Mouse (Mus musculus): ENCODE results near the gene Gm10762. TPM values are rescaled to one million over a fixed set of nuclear protein-coding genes. Genes with fewer than 3 reads are reported as not detected.

Gene Gm10762
- polyA plus RNA-seq, 1 experiment from 2014 or later = 20.6 TPM

DNA sequence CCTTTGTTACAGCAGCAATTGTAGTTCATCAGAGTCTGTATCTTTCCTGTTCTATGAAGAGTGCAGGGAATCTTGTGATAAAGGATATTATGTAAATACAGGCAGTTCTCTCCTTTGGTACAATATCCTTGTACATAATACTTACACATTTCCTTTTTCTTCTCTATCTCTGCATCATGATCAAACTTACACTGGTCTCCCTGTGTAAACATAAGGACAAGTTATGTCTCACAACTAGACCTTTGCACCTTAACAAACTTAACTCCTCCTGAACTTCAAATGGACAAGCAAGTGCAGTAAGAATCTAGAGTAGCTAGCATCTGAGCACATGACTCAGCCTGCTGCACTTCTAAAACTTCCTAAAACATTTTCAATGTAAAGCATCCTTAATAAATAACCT, 36.8 kb downstream of the Gm10762 start:
- Histone ChIP-seq H3K4me1 (ENCODE audit: control insufficient read depth, insufficient read depth, low read length) (no peaks in the 10 kb centered on the region), H3K4me3 (ENCODE audit: low read depth, low read length) (no peak overlapping the region), H3K36me3 (replicated peaks; ENCODE audit: control insufficient read depth, insufficient read depth, low read depth, low read length) (peaks cover 2% of the 10 kb centered on the region), H3K27me3 (ENCODE audit: control insufficient read depth, insufficient read depth, low read length) (no peaks in the 10 kb centered on the region), H3K9ac (replicated peaks; ENCODE audit: low read length) (no peak overlapping the region), H3K27ac (replicated peaks; ENCODE audit: low read depth, low read length) (no peak overlapping the region), H3K4me2 (ENCODE audit: low read depth, low read length) (no peak overlapping the region), H3K9me3 (replicated peaks; ENCODE audit: control insufficient read depth, low read length) (no peaks in the 10 kb centered on the region)
- DNase-seq (ENCODE audit: low spot score) (no peak), ATAC-seq (replicated peaks; ENCODE audit: insufficient number of reproducible peaks, low FRiP score, low TSS enrichment, low read depth) (no peak)

DNA sequence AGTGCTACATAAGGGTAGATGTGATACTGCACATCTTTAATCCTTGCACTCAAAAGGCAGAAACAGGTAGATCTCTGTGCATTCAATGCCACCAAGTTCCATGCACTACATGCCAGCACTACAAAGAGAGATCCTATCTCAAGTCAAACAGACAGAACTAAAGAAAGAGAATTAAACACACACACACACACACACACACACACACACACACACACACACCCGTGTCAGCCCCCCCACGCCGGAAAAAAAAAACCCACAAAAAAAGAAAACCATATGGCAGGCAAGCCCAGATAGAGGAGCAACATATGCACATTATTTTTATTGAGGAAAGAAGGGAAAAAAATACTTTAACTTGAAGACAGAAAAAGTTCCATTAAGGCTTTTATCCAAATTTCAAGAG, 39.1 kb downstream of the Gm10762 start:
- no peaks in the 10 kb centered on the region for H3K27me3 ChIP-seq (ENCODE audit: control insufficient read depth, insufficient read depth, low read length)
- peaks cover 2% of the 10 kb centered on the region for H3K36me3 ChIP-seq (replicated peaks; ENCODE audit: control insufficient read depth, insufficient read depth, low read depth, low read length)
- WGBS = 75% methylated on average over 3 of the region's 3 CpGs
- DNase-seq (ENCODE audit: low spot score) (no peak), ATAC-seq (replicated peaks; ENCODE audit: insufficient number of reproducible peaks, low FRiP score, low TSS enrichment, low read depth) (no peak)
- no peaks in the 10 kb centered on the region for H3K4me1 ChIP-seq (ENCODE audit: control insufficient read depth, insufficient read depth, low read length)
- no peak overlapping the region for H3K27ac ChIP-seq (replicated peaks; ENCODE audit: low read depth, low read length)
- H3K9ac ChIP-seq (replicated peaks; ENCODE audit: low read length) = no peak overlapping the region
- no peaks in the 10 kb centered on the region for H3K9me3 ChIP-seq (replicated peaks; ENCODE audit: control insufficient read depth, low read length)
- H3K4me3 ChIP-seq (ENCODE audit: low read depth, low read length) = no peak overlapping the region
- H3K4me2 ChIP-seq (ENCODE audit: low read depth, low read length) = no peak overlapping the region

DNA sequence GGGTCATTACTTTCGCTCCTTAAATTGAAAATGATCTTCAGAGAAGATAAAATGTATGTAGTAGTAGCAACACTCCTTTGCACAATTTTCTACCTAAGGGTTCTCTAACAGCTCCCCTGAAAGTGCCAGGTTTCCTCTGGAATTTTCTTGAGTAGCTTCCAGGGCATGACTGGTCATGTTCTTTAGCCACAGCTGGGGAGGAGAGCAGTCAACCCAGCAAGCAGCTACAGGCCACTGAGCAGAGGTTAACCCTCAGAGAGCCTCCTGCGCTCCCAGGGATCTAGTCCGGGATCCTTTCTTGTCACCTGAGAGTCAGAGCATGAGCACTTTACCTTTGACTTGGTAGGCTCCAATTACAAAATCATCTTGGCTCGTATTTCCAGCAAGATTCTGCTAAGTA, 42.7 kb downstream of the Gm10762 start:
- H3K9ac ChIP-seq (replicated peaks; ENCODE audit: low read length) = no peak overlapping the region
- no peaks in the 10 kb centered on the region for H3K4me1 ChIP-seq (ENCODE audit: control insufficient read depth, insufficient read depth, low read length)
- H3K27me3 ChIP-seq (ENCODE audit: control insufficient read depth, insufficient read depth, low read length) = no peaks in the 10 kb centered on the region
- DNase-seq (ENCODE audit: low spot score) = no peak
- H3K27ac ChIP-seq (replicated peaks; ENCODE audit: low read depth, low read length) = no peak overlapping the region
- H3K9me3 ChIP-seq (replicated peaks; ENCODE audit: control insufficient read depth, low read length) = no peaks in the 10 kb centered on the region
- ATAC-seq (replicated peaks; ENCODE audit: insufficient number of reproducible peaks, low FRiP score, low TSS enrichment, low read depth) = no peak
- H3K4me3 ChIP-seq (ENCODE audit: low read depth, low read length) = no peak overlapping the region
- H3K36me3 ChIP-seq (replicated peaks; ENCODE audit: control insufficient read depth, insufficient read depth, low read depth, low read length) = peaks cover 2% of the 10 kb centered on the region
- WGBS = 81% methylated on average over 4 of the region's 4 CpGs
- H3K4me2 ChIP-seq (ENCODE audit: low read depth, low read length) = no peak overlapping the region

Small RNA genes within 50 kb of the gene (microRNA-seq; reads per million reads assigned to microRNA genes)
- gene Gm22859 (ENCODE audit: borderline number of aligned reads) = not detected

Other genes with a start within 250 kb of the Gm10762 start
- 24.9 and 26.6 TPM in 2 replicates for gene Tmem87b, start 149.6 kb downstream of the Gm10762 start, polyA plus RNA-seq (2014; fragmentation: Nextera tagmentation; extraction: Ambion mirVana)
- 1.6 and 2.7 TPM in 2 replicates for gene Fbln7, start 104.7 kb downstream of the Gm10762 start, polyA plus RNA-seq (2014; fragmentation: Nextera tagmentation; extraction: Ambion mirVana)
- 10.9 and 11.0 TPM in 2 replicates for gene Zc3h8, start 23.6 kb downstream of the Gm10762 start, polyA plus RNA-seq (2014; fragmentation: Nextera tagmentation; extraction: Ambion mirVana)
- gene Zc3h6, start 323 bp downstream of the Gm10762 start, polyA plus RNA-seq (2014; fragmentation: Nextera tagmentation; extraction: Ambion mirVana) = 1.2 and 1.7 TPM in 2 replicates
- 0.20 TPM in 1 of 2 replicates, not detected in the other for gene Vinac1, start 80.4 kb upstream of the Gm10762 start, polyA plus RNA-seq (2014; fragmentation: Nextera tagmentation; extraction: Ambion mirVana)
- gene Ttl, start 98.2 kb upstream of the Gm10762 start, polyA plus RNA-seq (2014; fragmentation: Nextera tagmentation; extraction: Ambion mirVana) = 14.7 and 15.7 TPM in 2 replicates
- 21.5 and 22.2 TPM in 2 replicates for gene Polr1b, start 133.3 kb upstream of the Gm10762 start, polyA plus RNA-seq (2014; fragmentation: Nextera tagmentation; extraction: Ambion mirVana)
- gene Chchd5, start 162.0 kb upstream of the Gm10762 start, polyA plus RNA-seq (2014; fragmentation: Nextera tagmentation; extraction: Ambion mirVana) = 26.8 and 29.0 TPM in 2 replicates
- 50.5 and 51.6 TPM in 2 replicates for gene Slc20a1, start 231.0 kb upstream of the Gm10762 start, polyA plus RNA-seq (2014; fragmentation: Nextera tagmentation; extraction: Ambion mirVana)

Data from embryonic facial prominence, embryonic 11.5 days (tissue).